Mouse (Mus musculus) forebrain, embryonic 13.5 days (tissue): ENCODE data around the gene Zc3h6. TPM values are rescaled to one million over a fixed set of nuclear protein-coding genes. Genes with fewer than 3 reads are reported as not detected.

ENCODE experiments used
- ATAC-seq: fragments of 200-750 bp; cut with Nextera tagmentation; 2 replicates; pipeline ENCODE4 v1.8.0; 2017
- H3K27ac ChIP-seq: fragments of 300-500 bp; sonication (generic); 2 replicates; pipeline ENCODE4 v1.5.1; 2015; ENCODE audit warnings: inconsistent platforms, mild to moderate bottlenecking, moderate library complexity
- H3K27me3 ChIP-seq: fragments of 300-500 bp; sonication (generic); 2 replicates; pipeline ENCODE4 v1.6.1; 2015; ENCODE audit warnings: mild to moderate bottlenecking, inconsistent platforms
- H3K36me3 ChIP-seq: fragments of 300-500 bp; sonication (generic); 2 replicates; pipeline ENCODE4 v1.6.1; 2015; ENCODE audit warnings: mild to moderate bottlenecking, inconsistent platforms; ENCODE audit not compliant: poor library complexity, severe bottlenecking
- H3K4me1 ChIP-seq: fragments of 300-500 bp; sonication (generic); 2 replicates; pipeline ENCODE4 v1.6.1; 2015; ENCODE audit warnings: inconsistent platforms
- H3K4me2 ChIP-seq: fragments of 300-500 bp; sonication (generic); 2 replicates; pipeline ENCODE4 v1.6.1; 2015; ENCODE audit warnings: inconsistent platforms, mild to moderate bottlenecking, moderate library complexity
- H3K4me3 ChIP-seq: fragments of 300-500 bp; sonication (generic); 2 replicates; pipeline ENCODE4 v1.5.1; 2015; ENCODE audit warnings: mild to moderate bottlenecking, inconsistent platforms
- H3K9ac ChIP-seq: fragments of 300-500 bp; sonication (generic); 2 replicates; pipeline ENCODE4 v1.6.1; 2015; ENCODE audit warnings: mild to moderate bottlenecking, inconsistent platforms
- H3K9me3 ChIP-seq: fragments of 300-500 bp; sonication (generic); replicated peaks from 2 replicates; pipeline ENCODE4 v1.6.1; 2016; ENCODE audit warnings: inconsistent platforms
- WGBS: fragments of 180-500 bp; shearing (Covaris S2); methylation state at CpG from one replicate; pipeline ENCODE4 v1.1.7; 2015; 5-methylcytosine and 5-hydroxymethylcytosine counted together
- polyA plus RNA-seq: library from polyadenylated mRNA; unstranded; fragments of >200 nt; fragmentation: Nextera tagmentation; extraction: Ambion mirVana; gene quantifications from 2 replicates; pipeline ENCODE4 v1.2.1, GENCODE M21; 2015

Gene Zc3h6
- 3.7 and 4.4 TPM in 2 replicates for polyA plus RNA-seq

DNA sequence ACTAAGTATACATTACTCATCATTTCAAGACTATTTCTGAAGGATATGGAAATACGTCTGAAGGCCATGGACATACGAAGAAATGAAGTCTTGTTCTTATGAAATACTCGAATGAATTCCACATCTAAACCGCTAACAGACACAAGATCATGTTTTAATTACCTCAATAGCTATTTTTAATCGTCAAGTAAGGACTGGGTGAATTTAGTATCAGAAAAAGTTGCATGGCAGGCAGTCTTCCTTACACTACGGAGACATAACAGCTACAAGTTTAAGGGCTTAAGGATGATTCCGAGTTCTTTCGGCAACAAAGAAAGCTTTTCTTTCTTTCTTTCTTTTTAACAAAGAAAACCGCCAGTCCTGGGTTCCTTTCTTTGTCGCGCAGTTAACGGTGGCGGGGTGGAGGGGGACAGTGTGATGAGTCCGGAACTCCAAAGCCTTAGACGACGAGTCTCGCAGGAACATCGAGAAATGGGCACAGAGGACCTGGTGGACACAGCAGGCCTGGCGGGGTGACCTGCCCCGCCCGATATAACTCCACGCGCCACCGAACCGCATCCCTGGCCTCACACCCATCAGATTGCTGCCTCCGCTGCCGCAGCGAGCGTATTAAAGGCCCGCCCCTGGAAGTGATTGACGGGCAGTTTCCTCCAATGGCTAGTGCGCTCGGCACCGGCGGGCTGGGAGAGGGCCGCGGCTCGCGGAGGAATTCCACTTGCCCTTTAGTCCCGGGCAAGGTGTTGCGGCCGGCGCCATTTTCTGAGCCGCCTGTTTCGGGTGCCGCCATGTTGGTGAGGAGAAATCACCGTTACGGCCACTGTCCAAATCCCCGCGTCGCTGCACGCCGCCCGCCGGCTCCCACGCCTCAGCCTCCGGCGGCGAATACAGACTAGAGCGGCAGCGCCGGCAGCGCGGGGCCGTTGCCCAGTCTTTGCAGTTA lies at the start of gene Zc3h6:
Gene Zc3h6, plus strand, starts transcription at position 762 of the 940 bp plus-strand sequence.
- under 1% methylated on average over 65 of the region's 65 CpGs for WGBS
- no peaks in the 10 kb centered on the region for H3K9me3 ChIP-seq
- peaks cover 15% of the 10 kb centered on the region for H3K4me1 ChIP-seq
- H3K27me3 ChIP-seq = no peaks in the 10 kb centered on the region
- peak within 1 kb of the TSS; percentile 100 for H3K9ac ChIP-seq
- H3K4me3 ChIP-seq = peak within 1 kb of the TSS; percentile 90
- peak; percentile 98 for ATAC-seq
- peak within 1 kb of the TSS; percentile 59 for H3K4me2 ChIP-seq
- peak within 1 kb of the TSS; percentile 100 for H3K27ac ChIP-seq
- no peaks in the 10 kb centered on the region for H3K36me3 ChIP-seq

DNA sequence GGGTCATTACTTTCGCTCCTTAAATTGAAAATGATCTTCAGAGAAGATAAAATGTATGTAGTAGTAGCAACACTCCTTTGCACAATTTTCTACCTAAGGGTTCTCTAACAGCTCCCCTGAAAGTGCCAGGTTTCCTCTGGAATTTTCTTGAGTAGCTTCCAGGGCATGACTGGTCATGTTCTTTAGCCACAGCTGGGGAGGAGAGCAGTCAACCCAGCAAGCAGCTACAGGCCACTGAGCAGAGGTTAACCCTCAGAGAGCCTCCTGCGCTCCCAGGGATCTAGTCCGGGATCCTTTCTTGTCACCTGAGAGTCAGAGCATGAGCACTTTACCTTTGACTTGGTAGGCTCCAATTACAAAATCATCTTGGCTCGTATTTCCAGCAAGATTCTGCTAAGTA lies 42.4 kb upstream of the Zc3h6 start:
- H3K27me3 ChIP-seq = no peaks in the 10 kb centered on the region
- no peak overlapping the region for H3K4me2 ChIP-seq
- no peak overlapping the region for H3K9ac ChIP-seq
- no peaks in the 10 kb centered on the region for H3K9me3 ChIP-seq
- no peak overlapping the region for H3K4me3 ChIP-seq
- H3K4me1 ChIP-seq = no peaks in the 10 kb centered on the region
- peaks cover 31% of the 10 kb centered on the region for H3K36me3 ChIP-seq
- H3K27ac ChIP-seq = no peak overlapping the region
- no peak for ATAC-seq
- 95% methylated on average over 4 of the region's 4 CpGs for WGBS

- Histone ChIP-seq H3K27me3 (no peaks in the 10 kb centered on the region), H3K9me3 (no peaks in the 10 kb centered on the region), H3K9ac (no peak overlapping the region), H3K27ac (no peak overlapping the region), H3K4me2 (no peak overlapping the region), H3K4me3 (no peak overlapping the region), H3K4me1 (no peaks in the 10 kb centered on the region), H3K36me3 (peaks cover 54% of the 10 kb centered on the region)
- no peak for ATAC-seq
- WGBS = 84% methylated on average over 3 of the region's 3 CpGs
These were observed 38.8 kb upstream of the Zc3h6 start for GRCm38 (mm10) chr2:128928446-128928845.

GRCm38 (mm10) chr2:128930704-128931103 lies 36.5 kb upstream of the Zc3h6 start:
- Histone ChIP-seq H3K27ac (no peak overlapping the region), H3K4me1 (no peaks in the 10 kb centered on the region), H3K27me3 (no peaks in the 10 kb centered on the region), H3K4me2 (no peak overlapping the region), H3K4me3 (no peak overlapping the region), H3K36me3 (peaks cover 53% of the 10 kb centered on the region), H3K9me3 (no peaks in the 10 kb centered on the region), H3K9ac (no peak overlapping the region)
- ATAC-seq = no peak

GRCm38 (mm10) chr2:128936256-128936655 lies 30.9 kb upstream of the Zc3h6 start:
- Histone ChIP-seq H3K9me3 (no peaks in the 10 kb centered on the region), H3K9ac (no peak overlapping the region), H3K4me2 (no peak overlapping the region), H3K27ac (no peak overlapping the region), H3K4me3 (no peak overlapping the region), H3K4me1 (no peaks in the 10 kb centered on the region), H3K36me3 (peaks cover 36% of the 10 kb centered on the region), H3K27me3 (no peaks in the 10 kb centered on the region)
- 89% methylated on average over 3 of the region's 3 CpGs for WGBS
- no peak for ATAC-seq

DNA sequence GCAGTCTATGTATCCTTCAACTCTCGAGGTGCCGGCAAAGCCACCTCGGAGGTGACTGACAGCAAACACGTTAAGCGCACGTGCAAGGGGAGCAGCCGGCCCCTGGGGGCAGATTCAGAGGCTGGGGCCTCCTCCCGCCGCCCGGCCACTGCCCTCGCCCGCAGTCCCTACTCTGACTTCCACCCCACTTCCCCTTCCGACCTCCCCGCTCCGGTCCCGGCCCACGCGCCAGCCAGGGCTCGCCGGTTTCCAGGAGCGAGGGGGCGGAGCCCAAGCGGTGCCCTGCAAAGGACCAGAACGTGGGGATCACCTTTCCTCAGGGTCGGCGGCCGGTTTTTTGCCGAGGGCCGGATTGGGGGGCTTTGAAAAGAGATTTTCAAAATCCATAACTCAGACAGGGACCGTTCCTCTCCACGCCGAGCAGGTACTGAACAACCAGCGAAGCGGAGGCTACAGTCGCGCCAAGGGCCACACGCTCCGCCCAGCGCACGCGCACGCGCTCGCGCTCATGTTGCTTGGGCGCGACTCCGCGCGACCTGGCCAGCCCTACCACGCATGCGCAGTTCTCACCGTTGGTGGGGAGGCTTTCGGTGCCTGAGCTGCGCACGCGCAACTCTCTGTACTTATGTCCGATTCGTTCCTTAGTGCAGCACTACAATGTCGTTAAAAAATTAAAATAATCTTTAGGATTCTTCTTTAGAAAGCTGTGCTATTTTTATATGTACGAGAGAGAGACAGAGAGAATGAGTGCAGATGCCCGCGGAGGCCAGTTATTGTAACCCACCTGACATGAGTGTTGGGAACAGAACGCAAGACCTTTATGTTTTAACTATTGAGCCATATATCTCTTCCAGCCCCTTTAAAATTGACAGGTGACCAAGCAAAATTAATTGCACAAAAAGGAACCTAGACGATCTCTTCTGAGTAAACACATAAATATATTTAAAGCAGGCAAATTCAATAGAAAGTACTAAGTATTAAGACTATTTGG lies 23.4 kb upstream of the Zc3h6 start, which contains the start of gene Zc3h8:
Gene Zc3h8, minus strand, starts transcription at position 540 of the 991 bp plus-strand sequence.
- Histone ChIP-seq H3K27ac (peak within 1 kb of the TSS; percentile 65; the same call in 1 of the 2 replicates), H3K4me2 (peak within 1 kb of the TSS; percentile 82), H3K4me1 (peaks cover 8% of the 10 kb centered on the region), H3K9me3 (no peaks in the 10 kb centered on the region), H3K9ac (peak within 1 kb of the TSS; percentile 80), H3K36me3 (peaks cover 8% of the 10 kb centered on the region; the same call in 1 of the 2 replicates), H3K27me3 (no peaks in the 10 kb centered on the region), H3K4me3 (peak within 1 kb of the TSS; percentile 77)
- peak; percentile 94 for ATAC-seq
- 2% methylated on average over 65 of the region's 65 CpGs for WGBS

DNA sequence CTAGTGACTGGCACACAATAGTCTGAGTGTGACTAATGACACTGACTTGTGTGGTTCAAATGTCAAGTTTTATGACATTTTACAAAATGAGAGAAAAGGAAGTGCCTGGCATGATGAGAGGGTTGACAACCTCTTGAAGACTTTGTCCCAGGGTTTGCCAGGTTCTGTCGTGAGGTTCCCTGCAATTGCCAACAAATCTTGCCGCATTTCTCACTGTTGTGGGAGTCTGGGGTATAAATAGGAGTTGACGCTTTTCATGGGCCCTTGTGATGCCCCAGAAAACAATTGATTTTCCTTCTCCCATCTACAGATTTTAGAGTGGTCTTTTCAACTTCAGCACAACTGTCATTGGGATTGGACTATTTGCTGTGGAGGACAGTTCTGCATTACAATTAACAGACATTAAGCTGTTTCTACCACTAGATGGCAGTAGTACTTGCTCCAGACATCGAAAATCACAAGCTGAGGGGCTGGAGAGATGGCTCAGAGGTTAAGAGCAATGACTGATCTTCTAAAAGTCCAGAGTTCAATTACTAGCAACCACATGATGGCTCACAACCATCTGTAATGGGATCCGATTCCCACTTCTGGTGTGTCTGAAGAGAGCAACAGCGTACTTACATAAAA lies 19.1 kb upstream of the Zc3h6 start:
- ATAC-seq = 0 out of 2 replicates have a peak, but pooled peaks have one; percentile 15
- 40% methylated on average over 6 of the region's 6 CpGs for WGBS
- Histone ChIP-seq H3K4me1 (peaks cover 4% of the 10 kb centered on the region), H3K9ac (no peak overlapping the region), H3K9me3 (no peaks in the 10 kb centered on the region), H3K4me3 (no peak overlapping the region), H3K27ac (no peak overlapping the region), H3K36me3 (no peaks in the 10 kb centered on the region), H3K4me2 (no peak overlapping the region), H3K27me3 (no peaks in the 10 kb centered on the region)

- no peak overlapping the region for H3K4me3 ChIP-seq
- no peaks in the 10 kb centered on the region for H3K4me1 ChIP-seq
- no peak for ATAC-seq
- H3K9me3 ChIP-seq = no peaks in the 10 kb centered on the region
- no peak overlapping the region for H3K4me2 ChIP-seq
- no peaks in the 10 kb centered on the region for H3K36me3 ChIP-seq
- no peak overlapping the region for H3K9ac ChIP-seq
- no peaks in the 10 kb centered on the region for H3K27me3 ChIP-seq
- no peak overlapping the region for H3K27ac ChIP-seq
These were observed 13.0 kb upstream of the Zc3h6 start for GRCm38 (mm10) chr2:128954186-128954585.

GRCm38 (mm10) chr2:128965505-128966105 lies 1.6 kb upstream of the Zc3h6 start:
- Histone ChIP-seq H3K27ac (peak overlapping the region; percentile 61), H3K27me3 (no peaks in the 10 kb centered on the region), H3K4me1 (peaks cover 15% of the 10 kb centered on the region), H3K36me3 (no peaks in the 10 kb centered on the region), H3K4me3 (peak overlapping the region; percentile 22), H3K9ac (peak overlapping the region; percentile 46; the same call in 1 of the 2 replicates), H3K4me2 (peak overlapping the region; percentile 59), H3K9me3 (no peaks in the 10 kb centered on the region)
- 39% methylated on average over 5 of the region's 5 CpGs for WGBS
- ATAC-seq = no peak

GRCm38 (mm10) chr2:128966236-128966635 lies 966 bp upstream of the Zc3h6 start:
- no peaks in the 10 kb centered on the region for H3K9me3 ChIP-seq
- peak overlapping the region; percentile 90 for H3K4me3 ChIP-seq
- no peak for ATAC-seq
- peaks cover 15% of the 10 kb centered on the region for H3K4me1 ChIP-seq
- H3K36me3 ChIP-seq = no peaks in the 10 kb centered on the region
- no peaks in the 10 kb centered on the region for H3K27me3 ChIP-seq
- WGBS = 2% methylated on average over 6 of the region's 6 CpGs
- peak overlapping the region; percentile 57 for H3K9ac ChIP-seq
- peak overlapping the region; percentile 100 for H3K27ac ChIP-seq
- peak overlapping the region; percentile 59 for H3K4me2 ChIP-seq
